Mouse (Mus musculus) cerebellum, adult 2 months (tissue): ENCODE results near the gene Clpp.

Experiments used
- CTCF ChIP-seq: fragments of 200-500 bp; IDR thresholded peaks from 2 replicates; pipeline ENCODE4 v1.5.1; 2011; ENCODE audit warnings: low read depth, mild to moderate bottlenecking, control low read depth, low read length, moderate library complexity, borderline replicate concordance; ENCODE audit not compliant: insufficient read depth
- POLR2A ChIP-seq: fragments of 200-500 bp; IDR thresholded peaks from 2 replicates; pipeline ENCODE4 v1.6.1; 2011; ENCODE audit warnings: low read length, control low read depth, borderline replicate concordance; ENCODE audit not compliant: insufficient read depth

- TF ChIP-seq CTCF = no peak
- no peak for TF ChIP-seq POLR2A
These were observed 6.4 kb downstream of the Clpp start for GRCm38 (mm10) chr17:56996506-56996905.
